Mouse (Mus musculus) heart, embryonic 16.5 days (tissue): ENCODE data around the gene Thg1l. TPM values are rescaled to one million over a fixed set of nuclear protein-coding genes. Genes with fewer than 3 reads are reported as not detected.

Experiments used
- ATAC-seq: fragments of 200-750 bp; cut with Nextera tagmentation; replicated peaks from 2 replicates; pipeline ENCODE4 v1.8.0; 2017; ENCODE audit warnings: moderate number of reproducible peaks; ENCODE audit not compliant: insufficient read depth, low FRiP score; ENCODE audit errors: extremely low read depth
- H3K27ac ChIP-seq: fragments of 300-500 bp; sonication (generic); 2 replicates; pipeline ENCODE4 v1.5.1; 2014; ENCODE audit warnings: mild to moderate bottlenecking, low read length, control low read depth, moderate library complexity
- H3K27me3 ChIP-seq: fragments of 300-500 bp; sonication (generic); 2 replicates; pipeline ENCODE4 v1.6.1; 2014; ENCODE audit warnings: low read length, mixed read lengths; ENCODE audit not compliant: control insufficient read depth, insufficient read depth
- H3K36me3 ChIP-seq: fragments of 300-500 bp; sonication (generic); 2 replicates; pipeline ENCODE4 v1.6.1; 2014; ENCODE audit not compliant: control insufficient read depth, insufficient read depth
- H3K4me1 ChIP-seq: fragments of 300-500 bp; sonication (generic); 2 replicates; pipeline ENCODE4 v1.6.1; 2014; ENCODE audit warnings: low read length, mixed read lengths; ENCODE audit not compliant: control insufficient read depth, insufficient read depth
- H3K4me2 ChIP-seq: fragments of 300-500 bp; sonication (generic); 2 replicates; pipeline ENCODE4 v1.6.1; 2014; ENCODE audit warnings: low read depth, mild to moderate bottlenecking, control low read depth, low read length
- H3K4me3 ChIP-seq: fragments of 300-500 bp; sonication (generic); 2 replicates; pipeline ENCODE4 v1.5.1; 2014; ENCODE audit warnings: mild to moderate bottlenecking, control low read depth, low read length
- H3K9ac ChIP-seq: fragments of 300-500 bp; sonication (generic); 2 replicates; pipeline ENCODE4 v1.6.1; 2014; ENCODE audit warnings: low read length, control low read depth
- H3K9me3 ChIP-seq: fragments of 300-500 bp; sonication (generic); replicated peaks from 2 replicates; pipeline ENCODE4 v1.6.1; 2016; ENCODE audit warnings: low read length; ENCODE audit not compliant: control insufficient read depth
- WGBS: fragments of 180-500 bp; shearing (Covaris S2); extraction: QIAGEN DNeasy Blood & Tissue Kit; methylation state at CpG from one replicate; pipeline ENCODE4 v1.1.7; 2014; 5-methylcytosine and 5-hydroxymethylcytosine counted together
- polyA plus RNA-seq: library from polyadenylated mRNA; unstranded; fragments of >200 nt; fragmentation: Nextera tagmentation; extraction: Ambion mirVana; gene quantifications from 2 replicates; pipeline ENCODE4 v1.2.1, GENCODE M21; 2015

Thg1l gene
- polyA plus RNA-seq, 1 experiment from 2014 or later = 7.4 TPM

GRCm38 (mm10) chr11:45938917-45939316 lies 16.4 kb downstream of the Thg1l start:
- WGBS = 63% methylated on average over 8 of the region's 8 CpGs
- Histone ChIP-seq H3K9me3 (no peaks in the 10 kb centered on the region), H3K36me3 (peaks cover 30% of the 10 kb centered on the region), H3K4me2 (no peak overlapping the region), H3K4me1 (peaks cover 12% of the 10 kb centered on the region), H3K27me3 (no peaks in the 10 kb centered on the region), H3K9ac (no peak overlapping the region), H3K27ac (no peak overlapping the region), H3K4me3 (no peak overlapping the region)
- no peak for ATAC-seq

DNA sequence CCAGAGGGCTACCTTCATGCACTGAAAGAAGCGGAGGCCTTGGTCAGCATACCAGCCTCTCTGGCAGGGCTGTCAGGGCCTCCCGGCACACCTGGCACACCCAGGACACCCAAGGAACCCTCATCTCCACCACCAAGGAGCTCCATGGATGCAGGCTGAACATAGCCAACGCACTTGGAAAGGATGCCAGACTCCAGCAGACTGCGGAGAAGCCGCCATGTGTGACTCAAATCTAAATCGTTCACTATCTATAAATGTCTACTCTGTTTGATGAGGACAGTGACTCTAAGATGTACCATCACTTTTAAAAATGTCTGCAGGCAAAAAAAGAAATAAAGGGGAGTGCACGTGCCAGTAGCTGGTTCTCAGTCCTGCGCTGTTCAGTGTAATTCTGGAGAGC lies 17.8 kb downstream of the Thg1l start:
- WGBS = 90% methylated on average over 8 of the region's 8 CpGs
- Histone ChIP-seq H3K9ac (no peak overlapping the region), H3K4me1 (no peaks in the 10 kb centered on the region), H3K4me2 (no peak overlapping the region), H3K9me3 (no peaks in the 10 kb centered on the region), H3K27me3 (no peaks in the 10 kb centered on the region), H3K27ac (no peak overlapping the region), H3K4me3 (no peak overlapping the region), H3K36me3 (peaks cover 41% of the 10 kb centered on the region)
- ATAC-seq = no peak

- no peak overlapping the region for H3K9ac ChIP-seq
- H3K4me2 ChIP-seq = no peak overlapping the region
- no peak overlapping the region for H3K4me3 ChIP-seq
- ATAC-seq = no peak
- H3K9me3 ChIP-seq = no peaks in the 10 kb centered on the region
- no peak overlapping the region for H3K27ac ChIP-seq
- H3K36me3 ChIP-seq = peaks cover 60% of the 10 kb centered on the region
- H3K4me1 ChIP-seq = no peaks in the 10 kb centered on the region
- H3K27me3 ChIP-seq = no peaks in the 10 kb centered on the region
- 82% methylated on average over 10 of the region's 10 CpGs for WGBS
These were observed 22.5 kb downstream of the Thg1l start for GRCm38 (mm10) chr11:45932771-45933170.

DNA sequence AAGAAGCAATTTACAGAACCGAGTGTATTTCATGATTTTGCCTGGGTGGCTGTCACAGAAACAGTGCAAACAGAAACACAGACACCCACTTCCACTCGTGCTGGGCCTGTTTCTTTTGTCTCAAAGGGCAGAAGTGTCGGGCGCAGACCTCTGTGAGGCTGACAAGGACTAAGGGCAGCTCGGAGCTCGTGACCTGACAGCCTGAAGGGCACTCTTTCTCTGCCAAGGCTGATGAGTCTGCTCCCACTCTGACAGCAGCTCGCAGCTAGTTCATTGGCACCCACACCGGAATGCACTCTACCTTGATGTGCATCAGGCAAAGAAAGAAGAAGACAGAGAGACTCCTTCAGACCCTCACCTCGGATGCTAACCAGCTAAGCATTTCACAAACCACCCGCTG lies 25.8 kb downstream of the Thg1l start:
- no peak for ATAC-seq
- no peak overlapping the region for H3K4me3 ChIP-seq
- no peaks in the 10 kb centered on the region for H3K27me3 ChIP-seq
- no peak overlapping the region for H3K27ac ChIP-seq
- no peaks in the 10 kb centered on the region for H3K9me3 ChIP-seq
- no peak overlapping the region for H3K4me2 ChIP-seq
- no peak overlapping the region for H3K9ac ChIP-seq
- H3K4me1 ChIP-seq = no peaks in the 10 kb centered on the region
- H3K36me3 ChIP-seq = peaks cover 35% of the 10 kb centered on the region
- WGBS = 76% methylated on average over 10 of the region's 10 CpGs

DNA sequence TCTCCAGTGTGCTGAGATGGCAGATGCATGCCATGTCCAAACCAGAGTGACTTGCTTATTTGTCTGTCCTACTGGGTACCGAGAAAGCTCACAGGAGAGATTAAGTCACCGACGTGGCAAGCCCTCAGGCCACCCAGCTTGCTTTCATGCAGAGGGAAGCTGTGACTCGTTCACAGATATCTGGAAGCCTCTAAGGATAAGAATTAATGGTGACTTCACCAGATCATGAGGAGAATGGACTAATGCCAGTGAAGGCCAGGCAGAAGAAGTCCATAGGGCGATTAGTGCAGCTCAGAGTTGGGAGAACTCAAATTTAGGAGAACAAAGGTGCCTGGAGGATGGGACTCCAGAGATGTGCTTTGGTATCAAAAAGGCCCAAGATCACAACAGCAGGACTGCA lies 27.8 kb downstream of the Thg1l start:
- 52% methylated on average over 5 of the region's 5 CpGs for WGBS
- H3K9ac ChIP-seq = no peak overlapping the region
- H3K4me1 ChIP-seq = no peaks in the 10 kb centered on the region
- ATAC-seq = no peak
- H3K4me3 ChIP-seq = no peak overlapping the region
- no peaks in the 10 kb centered on the region for H3K9me3 ChIP-seq
- H3K36me3 ChIP-seq = peaks cover 18% of the 10 kb centered on the region
- H3K27ac ChIP-seq = no peak overlapping the region
- H3K4me2 ChIP-seq = no peak overlapping the region
- no peaks in the 10 kb centered on the region for H3K27me3 ChIP-seq

DNA sequence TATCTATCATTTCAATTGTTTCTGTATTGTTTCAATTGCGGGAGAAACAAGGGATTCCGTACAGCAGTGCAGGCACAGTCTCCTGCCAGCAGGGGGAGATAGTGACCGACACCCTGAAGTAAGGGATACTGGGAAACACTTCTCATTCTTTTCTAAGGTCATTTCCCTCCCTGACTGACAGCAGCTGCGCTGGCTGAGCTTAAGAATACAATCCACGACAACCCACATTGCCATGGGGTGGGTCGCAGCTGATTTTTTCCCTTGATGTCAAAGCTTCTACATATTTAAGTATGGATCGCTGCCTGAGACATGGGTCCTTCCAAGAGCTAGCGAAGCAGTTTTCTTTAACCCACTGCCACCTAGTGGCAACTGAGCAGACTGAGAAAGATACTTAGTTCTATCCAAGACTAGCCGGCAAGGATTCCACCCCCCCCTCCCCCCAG lies 28.6 kb downstream of the Thg1l start:
- 0 out of 2 replicates have a peak overlapping the region, but pooled peaks have one; percentile 48 for H3K27ac ChIP-seq
- H3K4me2 ChIP-seq = peak overlapping the region; percentile 75
- peak overlapping the region; percentile 72 for H3K9ac ChIP-seq
- no peaks in the 10 kb centered on the region for H3K4me1 ChIP-seq
- H3K9me3 ChIP-seq = no peaks in the 10 kb centered on the region
- H3K27me3 ChIP-seq = no peaks in the 10 kb centered on the region
- WGBS = under 1% methylated on average over 9 of the region's 9 CpGs
- H3K36me3 ChIP-seq = peaks cover 15% of the 10 kb centered on the region
- peak overlapping the region; percentile 59 for H3K4me3 ChIP-seq
- ATAC-seq = peak; percentile 83

DNA sequence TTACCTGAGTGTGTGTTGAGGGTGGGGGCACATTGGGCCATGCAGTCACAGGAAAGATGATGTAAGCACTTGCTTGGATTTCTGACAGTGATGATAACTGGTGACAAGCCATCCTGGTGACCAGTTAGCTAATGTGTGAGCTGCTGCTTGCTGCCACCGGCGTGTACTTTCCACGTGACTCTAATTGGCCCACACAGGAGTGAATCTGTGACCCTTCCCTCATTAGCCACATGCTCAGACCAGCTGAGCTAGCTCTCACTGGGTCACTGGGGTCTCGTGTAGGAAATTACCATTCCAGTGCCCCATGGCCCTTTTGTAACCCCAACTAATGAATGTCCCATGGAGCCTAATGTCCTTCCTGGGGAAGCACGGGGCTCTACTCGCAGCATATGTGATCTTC lies 29.9 kb downstream of the Thg1l start:
- Histone ChIP-seq H3K4me2 (no peak overlapping the region), H3K36me3 (peaks cover 6% of the 10 kb centered on the region; the same call in 1 of the 2 replicates), H3K9me3 (no peaks in the 10 kb centered on the region), H3K27ac (no peak overlapping the region), H3K4me1 (no peaks in the 10 kb centered on the region), H3K4me3 (no peak overlapping the region), H3K27me3 (no peaks in the 10 kb centered on the region), H3K9ac (no peak overlapping the region)
- no peak for ATAC-seq
- WGBS = 75% methylated on average over 6 of the region's 6 CpGs

GRCm38 (mm10) chr11:45921480-45921898 lies 33.8 kb downstream of the Thg1l start:
- WGBS = 21% methylated on average over 10 of the region's 10 CpGs
- H3K9ac ChIP-seq = 0 out of 2 replicates have a peak overlapping the region, but pooled peaks have one; percentile 31

GRCm38 (mm10) chr11:45921026-45921425 lies 34.3 kb downstream of the Thg1l start:
- H3K4me1 ChIP-seq = no peaks in the 10 kb centered on the region; the same call in 1 of the 2 replicates
- no peaks in the 10 kb centered on the region for H3K36me3 ChIP-seq
- H3K4me2 ChIP-seq = 0 out of 2 replicates have a peak overlapping the region, but pooled peaks have one; percentile 31
- no peak overlapping the region for H3K27ac ChIP-seq
- 55% methylated on average over 8 of the region's 8 CpGs for WGBS
- H3K4me3 ChIP-seq = no peak overlapping the region
- H3K27me3 ChIP-seq = no peaks in the 10 kb centered on the region
- no peak for ATAC-seq
- H3K9ac ChIP-seq = no peak overlapping the region
- no peaks in the 10 kb centered on the region for H3K9me3 ChIP-seq

More at GRCm38 (mm10) chr11:45921480-45921898, 33.8 kb downstream of the Thg1l start:
- Histone ChIP-seq H3K4me3 (no peak overlapping the region), H3K36me3 (no peaks in the 10 kb centered on the region), H3K27ac (no peak overlapping the region), H3K4me2 (0 out of 2 replicates have a peak overlapping the region, but pooled peaks have one; percentile 31), H3K27me3 (no peaks in the 10 kb centered on the region), H3K9me3 (no peaks in the 10 kb centered on the region), H3K4me1 (no peaks in the 10 kb centered on the region; the same call in 1 of the 2 replicates)
- no peak for ATAC-seq
